Mouse (Mus musculus): ENCODE measurements around the gene Ptpn3. TPM values are rescaled to one million over a fixed set of nuclear protein-coding genes. Genes with fewer than 3 reads are reported as not detected.

The Ptpn3 gene
- polyA plus RNA-seq, 1 experiment, result 8.5 TPM

DNA sequence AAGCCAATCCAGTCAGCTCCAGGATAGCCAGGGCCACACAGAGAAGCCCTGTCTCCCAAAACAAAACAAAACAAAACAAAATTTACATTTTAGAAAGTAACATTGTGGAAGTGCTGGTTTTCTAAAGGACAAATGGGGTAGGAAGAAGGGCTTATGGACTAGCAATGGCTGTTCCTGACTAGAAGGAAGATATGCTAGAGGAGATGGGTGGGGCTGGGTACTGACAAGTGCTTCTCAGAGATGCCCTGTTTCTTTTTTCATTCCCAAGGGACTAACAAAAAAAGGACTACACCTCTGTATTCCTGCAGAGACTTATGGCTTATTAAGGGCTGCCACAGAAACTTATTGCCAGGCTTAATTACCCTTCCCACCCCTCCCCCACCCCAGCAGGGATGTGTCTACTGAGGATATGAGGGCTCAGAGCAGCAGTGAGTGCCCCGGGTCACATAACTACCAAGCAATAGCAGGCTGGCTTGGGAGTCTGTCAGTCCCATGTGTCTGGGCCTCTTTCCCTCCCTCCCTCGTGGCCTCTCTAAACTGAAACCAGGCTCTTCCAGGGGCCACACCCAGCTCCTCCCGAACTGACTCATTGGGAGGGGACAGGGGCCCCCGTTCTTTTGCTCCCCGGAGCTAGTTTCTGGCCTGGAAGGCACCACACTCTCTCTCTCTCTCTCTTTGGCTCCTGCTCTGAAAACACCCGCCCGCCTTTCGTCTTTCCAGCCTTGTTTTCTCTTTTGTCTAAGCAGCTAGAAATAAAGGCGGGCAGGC, 148.4 kb downstream of the Ptpn3 start:
- WGBS, result 5% methylated on average over 9 of the region's 9 CpGs
- no peak for DNase-seq (ENCODE audit: low read depth, low spot score)

DNA sequence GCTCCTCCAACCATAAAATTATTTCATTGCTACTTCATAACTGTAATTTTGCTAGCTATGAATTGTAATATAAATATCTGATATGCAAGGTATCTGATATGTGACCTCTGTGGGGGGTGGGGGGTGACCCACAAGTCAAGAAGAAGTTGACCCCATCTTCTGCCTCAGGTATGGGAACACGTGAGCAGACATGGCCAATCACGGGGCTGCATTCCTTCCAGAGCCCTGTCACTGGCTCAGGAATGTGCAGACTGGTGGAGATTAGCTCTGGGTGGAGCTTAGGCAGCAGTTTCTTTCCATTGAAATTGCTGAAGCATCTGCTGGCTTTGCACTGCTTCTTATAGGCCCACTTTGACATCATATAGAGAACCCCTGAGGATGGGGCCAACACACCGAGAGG, 153.5 kb downstream of the Ptpn3 start:
- 68% methylated on average over 3 of the region's 3 CpGs for WGBS
- no peak for DNase-seq (ENCODE audit: low read depth, low spot score)

DNA sequence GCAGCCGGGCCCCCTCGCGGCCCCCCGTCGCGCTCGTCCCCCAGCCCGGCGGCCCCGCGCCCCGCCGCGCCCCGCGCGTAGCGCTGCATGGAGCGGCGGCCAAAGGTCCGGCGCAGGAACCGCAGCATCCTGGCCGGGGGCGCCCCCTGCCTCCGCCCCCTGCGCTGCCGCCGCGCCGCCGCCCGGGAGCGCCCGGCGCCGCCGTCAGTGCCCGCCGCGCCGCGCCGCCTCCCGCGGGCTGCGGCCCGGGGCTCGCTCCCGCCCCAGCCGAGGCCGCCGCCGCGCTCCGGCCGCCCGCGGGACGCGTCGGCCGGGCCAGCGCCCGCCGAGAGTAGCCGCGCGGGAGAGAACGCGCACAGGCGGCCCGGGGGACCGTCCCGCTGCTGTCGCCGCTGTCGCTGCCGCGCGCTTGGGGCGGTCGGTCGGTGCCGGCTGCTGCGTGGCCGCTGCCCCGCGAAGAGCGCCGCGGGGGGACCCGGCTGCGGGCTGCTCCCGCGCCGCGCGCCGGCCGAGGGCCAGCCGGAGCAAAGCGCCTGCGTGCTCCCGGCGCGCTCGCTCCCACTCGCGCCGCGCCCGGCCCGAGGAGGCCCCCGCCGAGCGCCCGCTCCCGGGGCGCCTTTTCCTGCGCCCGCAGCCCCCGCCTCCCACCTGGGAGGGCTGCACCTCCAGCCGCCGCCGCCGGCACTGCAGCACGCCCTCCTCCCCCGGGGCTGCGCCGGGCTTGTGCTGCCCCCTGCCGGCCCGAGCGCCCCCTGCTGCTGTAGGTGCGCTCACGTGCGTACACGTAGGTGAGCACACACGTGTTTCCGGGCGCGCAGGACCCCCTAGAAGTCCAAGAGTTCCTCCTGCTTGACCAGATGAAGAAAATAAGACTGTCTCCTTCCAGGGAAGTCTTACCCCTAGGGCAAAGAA, 158.4 kb downstream of the Ptpn3 start, which contains the start of gene Epb41l4b:
Epb41l4b (minus strand) TSS at position 412 of the 912 bp plus-strand sequence.
- 7% methylated on average over 122 of the region's 142 CpGs for WGBS
- no peak for DNase-seq (ENCODE audit: low read depth, low spot score)

DNA sequence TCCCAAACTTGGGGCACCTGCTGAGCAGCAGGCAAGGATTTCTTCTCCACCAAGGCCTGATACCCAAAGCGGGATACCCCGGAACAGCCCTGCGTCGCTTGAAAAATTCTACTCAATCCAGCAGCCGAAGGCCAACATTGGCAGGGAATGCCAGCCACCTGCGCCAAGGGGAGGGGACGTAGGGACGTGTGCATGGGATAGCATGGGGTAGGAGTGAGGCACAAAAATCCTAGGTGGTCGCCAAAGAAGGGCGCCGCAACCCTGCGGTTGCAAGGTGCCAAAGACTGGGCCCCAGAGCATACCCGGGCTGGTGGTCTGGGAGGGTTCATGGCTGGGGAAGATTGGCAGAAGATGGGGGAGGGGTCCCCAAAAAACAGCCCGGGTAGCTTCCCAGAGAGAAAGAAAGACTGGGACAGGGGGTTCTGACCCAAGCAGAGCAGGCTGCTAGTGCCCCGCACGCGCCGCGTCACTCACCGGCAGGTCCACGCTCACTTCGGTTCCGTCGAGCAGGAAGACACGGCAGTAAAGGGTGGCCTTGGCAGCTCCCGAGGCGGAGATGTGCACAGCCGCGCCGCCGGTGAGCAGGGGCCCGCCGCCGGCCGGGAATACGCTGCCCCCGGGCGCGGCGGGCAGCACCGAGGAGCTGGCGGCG, 159.1 kb downstream of the Ptpn3 start:
- 1% methylated on average over 43 of the region's 43 CpGs for WGBS

DNA sequence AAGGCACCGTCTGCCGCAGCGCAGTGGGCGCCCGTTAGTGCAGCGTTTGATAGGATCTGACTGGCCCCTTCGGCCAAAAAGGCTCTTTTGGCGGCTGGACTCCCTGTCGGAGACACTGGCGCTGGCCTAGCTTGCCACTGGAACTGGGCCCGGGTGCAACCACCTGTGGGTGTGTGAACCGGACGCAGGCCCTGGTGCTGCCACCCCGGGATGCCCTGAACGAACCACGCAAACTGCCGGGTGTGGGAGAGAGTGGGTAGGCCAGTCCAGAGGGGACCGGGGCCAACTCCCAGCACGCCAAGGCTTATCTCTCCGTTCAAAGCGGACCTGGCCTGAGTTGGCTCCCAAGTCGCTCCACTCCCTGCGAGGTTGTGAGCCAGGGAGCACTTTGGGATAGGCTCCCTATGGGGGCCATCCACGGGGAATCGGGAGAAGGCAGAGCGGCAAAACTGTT, 159.7 kb downstream of the Ptpn3 start:
- 5% methylated on average over 26 of the region's 26 CpGs for WGBS
- DNase-seq (ENCODE audit: low read depth, low spot score), result no peak

More for the DNA sequence above, 159.1 kb downstream of the Ptpn3 start:
- no peak for DNase-seq (ENCODE audit: low read depth, low spot score)

DNA sequence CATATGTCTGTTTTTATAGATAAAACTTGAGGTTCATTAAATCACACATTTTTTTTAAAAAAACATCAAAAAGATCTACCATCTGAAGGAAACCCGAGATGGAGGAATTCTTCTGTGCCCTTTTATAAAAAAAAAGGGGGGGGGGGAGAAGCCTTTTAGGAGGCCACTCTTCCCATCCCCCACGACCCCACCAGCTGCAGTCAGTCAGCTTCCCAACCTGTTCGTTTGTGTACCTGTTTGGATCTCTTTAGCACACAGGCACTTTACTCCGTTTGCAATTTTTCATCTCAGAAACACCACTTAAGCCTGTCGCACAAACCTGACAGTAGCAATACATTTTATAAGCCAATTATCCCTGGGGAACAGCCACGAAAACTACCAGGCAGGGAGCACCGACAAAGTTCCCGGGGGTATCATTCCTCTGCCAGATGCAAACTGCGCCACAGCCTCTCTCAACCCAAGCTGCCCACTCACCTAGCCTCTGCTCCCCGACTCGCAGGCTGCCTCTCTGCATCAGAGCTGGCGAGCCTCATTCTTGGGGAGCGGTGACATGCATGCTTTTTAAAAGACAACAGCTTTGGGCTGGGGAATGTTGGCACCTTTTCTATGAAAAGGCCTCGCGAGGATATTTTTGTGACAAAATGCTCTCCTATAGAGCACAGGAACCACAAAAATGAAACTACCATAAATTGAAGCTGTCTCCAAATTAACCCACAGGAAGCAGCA, 160.5 kb downstream of the Ptpn3 start:
- DNase-seq (ENCODE audit: low read depth, low spot score), result no peak
- 10% methylated on average over 15 of the region's 15 CpGs for WGBS

Other genes with a start within 250 kb of the Ptpn3 start
- 107 and 133 TPM in 2 replicates for gene Epb41l4b, start 158.4 kb downstream of the Ptpn3 start, polyA plus RNA-seq (2012; rRNA removed)
- 0.04 TPM in 2 replicates for gene Palm2, start 132.4 kb upstream of the Ptpn3 start, polyA plus RNA-seq (2012; rRNA removed)

Measured in large intestine, adult 2 months (tissue).